Mouse (Mus musculus) CH12.LX (cell line): ENCODE results near the gene Prkca.

Experiments used
- BHLHE40 ChIP-seq: IDR thresholded peaks from 2 replicates; pipeline ENCODE4 v1.6.1; 2011; ENCODE audit warnings: mild to moderate bottlenecking, low read depth, low read length, improper control_type of control experiment
- CTCF ChIP-seq, 2 experiments: IDR thresholded peaks in 1 of 2; conservative IDR thresholded peaks in 1 of 2; 2 replicates each; pipeline ENCODE4 v1.5.1; 2011 to 2012; ENCODE audit warnings: low read depth in 2 of 2, low read length in 2 of 2, improper control_type of control experiment in 1 of 2, inconsistent platforms in 1 of 2, mild to moderate bottlenecking in 1 of 2, moderate library complexity in 1 of 2
- E2F4 ChIP-seq: IDR thresholded peaks from 2 replicates; pipeline ENCODE4 v1.6.1; 2011; ENCODE audit warnings: low read depth, low read length, improper control_type of control experiment; ENCODE audit not compliant: insufficient replicate concordance
- ELF1 ChIP-seq: IDR thresholded peaks from 2 replicates; pipeline ENCODE4 v1.6.1; 2014; ENCODE audit warnings: low read depth, mild to moderate bottlenecking, inconsistent platforms, low read length, improper control_type of control experiment
- EP300 ChIP-seq: IDR thresholded peaks from 2 replicates; pipeline ENCODE4 v1.6.1; 2011; ENCODE audit warnings: low read length, improper control_type of control experiment
- ETS1 ChIP-seq: conservative IDR thresholded peaks from 2 replicates; pipeline ENCODE4 v1.6.1; 2012; ENCODE audit warnings: low read depth, mild to moderate bottlenecking, inconsistent platforms, low read length, improper control_type of control experiment, moderate library complexity
- GABPA ChIP-seq: IDR thresholded peaks from 2 replicates; pipeline ENCODE4 v1.6.1; 2012; ENCODE audit warnings: low read depth, low read length, improper control_type of control experiment, inconsistent platforms; ENCODE audit not compliant: insufficient replicate concordance
- KAT2A ChIP-seq: IDR thresholded peaks from 2 replicates; pipeline ENCODE4 v1.6.1; 2012; ENCODE audit warnings: low read length, improper control_type of control experiment, inconsistent platforms; ENCODE audit not compliant: insufficient replicate concordance
- MAZ ChIP-seq: IDR thresholded peaks from 2 replicates; pipeline ENCODE4 v1.6.1; 2012; ENCODE audit warnings: low read depth, mild to moderate bottlenecking, inconsistent platforms, low read length, improper control_type of control experiment, moderate library complexity
- POLR2A ChIP-seq: IDR thresholded peaks from 2 replicates; pipeline ENCODE4 v1.6.1; 2011; ENCODE audit warnings: low read depth, mild to moderate bottlenecking, improper control_type of control experiment, low read length
- POLR2AphosphoS2 ChIP-seq: IDR thresholded peaks from 2 replicates; pipeline ENCODE4 v1.6.1; 2011; ENCODE audit warnings: low read depth, low read length, improper control_type of control experiment
- UBTF ChIP-seq: IDR thresholded peaks from 2 replicates; pipeline ENCODE4 v1.6.1; 2012; ENCODE audit warnings: low read depth, mild to moderate bottlenecking, inconsistent platforms, low read length, improper control_type of control experiment, moderate library complexity
- ZC3H11A ChIP-seq: IDR thresholded peaks from 2 replicates; pipeline ENCODE4 v1.6.1; 2012; ENCODE audit warnings: low read depth, mild to moderate bottlenecking, inconsistent platforms, low read length, improper control_type of control experiment

GRCm38 (mm10) chr11:108236195-108236594 lies 107.5 kb downstream of the Prkca start:
- TF ChIP-seq BHLHE40 = no peak
- no peak for TF ChIP-seq ETS1
- no peak for TF ChIP-seq ELF1
- no peak for TF ChIP-seq CTCF (conservative IDR thresholded peaks at IDR 0.05 in 1 of 2, IDR thresholded peaks at IDR 0.05 in 1 of 2; ENCODE audit: low read depth in 2 of 2, low read length in 2 of 2)
- no peak for TF ChIP-seq EP300
- no peak for TF ChIP-seq POLR2AphosphoS2
- no peak for TF ChIP-seq MAZ
- no peak for TF ChIP-seq UBTF
- TF ChIP-seq ZC3H11A = no peak
- no peak for TF ChIP-seq POLR2A
- no peak for TF ChIP-seq KAT2A
- TF ChIP-seq E2F4 = no peak
- TF ChIP-seq GABPA = no peak
